Mouse (Mus musculus): ENCODE measurements around the gene Wbp1l. TPM values are rescaled to one million over a fixed set of nuclear protein-coding genes. Genes with fewer than 3 reads are reported as not detected.

Gene Wbp1l
- polyA plus RNA-seq, 1 experiment from 2014 or later, result 31.5 TPM

DNA sequence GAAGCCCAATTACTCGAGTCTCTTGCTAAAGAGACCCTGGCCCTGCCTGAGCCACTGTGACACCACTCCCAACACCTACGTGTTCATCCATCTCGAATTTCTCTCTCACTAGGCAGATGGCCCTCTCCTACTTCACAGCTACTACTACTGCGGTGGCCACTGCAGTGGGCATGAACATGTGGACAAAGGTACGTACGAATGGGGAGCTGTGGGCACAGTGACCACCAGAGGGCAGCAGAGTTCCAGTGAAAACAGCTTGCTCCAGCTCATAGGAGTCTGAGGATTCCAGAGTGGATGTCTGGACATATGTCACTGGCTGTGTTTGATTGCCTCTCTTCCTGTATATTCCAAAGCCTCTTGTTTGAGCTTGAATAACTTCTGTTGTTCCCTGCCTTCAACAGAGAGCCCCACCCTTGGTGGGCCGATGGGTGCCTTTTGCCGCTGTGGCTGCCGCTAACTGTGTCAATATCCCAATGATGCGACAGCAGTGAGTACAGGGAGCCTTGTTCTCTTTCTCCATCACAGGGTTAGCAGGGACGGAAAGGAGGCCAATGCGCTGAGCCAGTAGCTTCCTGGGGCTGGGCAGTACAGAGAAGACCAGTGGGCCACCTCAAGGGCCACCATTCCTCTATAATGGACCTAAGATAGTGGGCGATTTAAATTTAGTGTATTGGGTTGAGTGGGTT, 10.9 kb upstream of the Wbp1l start:
- WGBS, result 62% methylated on average over 13 of the region's 13 CpGs
- H3K36me3 ChIP-seq (ENCODE audit: control insufficient read depth, insufficient read depth, low read length), result no peaks in the 10 kb centered on the region; the same call in 1 of the 2 replicates

DNA sequence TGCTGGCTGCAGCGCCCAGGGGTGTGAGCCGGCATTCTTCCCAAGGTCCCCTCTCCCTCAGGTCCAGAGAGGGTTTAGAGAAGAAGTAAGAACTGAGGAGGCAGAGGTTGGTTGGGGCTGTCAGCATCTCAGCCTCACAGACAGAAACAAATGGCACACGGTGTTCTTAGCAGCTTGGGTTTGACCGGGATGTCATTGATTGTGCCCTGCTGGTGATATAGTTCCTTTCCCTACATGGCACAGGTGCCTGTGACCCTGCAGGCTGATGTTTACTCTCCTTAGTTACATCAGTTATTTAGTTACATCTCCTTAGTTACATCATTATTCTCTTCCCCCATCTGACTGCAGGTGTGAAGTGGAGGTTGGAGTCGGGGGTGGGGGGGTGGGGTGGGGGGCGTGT, 7.3 kb upstream of the Wbp1l start:
- H3K4me3 ChIP-seq (ENCODE audit: low read depth, low read length), result no peak overlapping the region
- H3K27ac ChIP-seq (ENCODE audit: low read depth, low read length), result no peak overlapping the region
- ATAC-seq (ENCODE audit: low FRiP score) (no peak), DNase-seq (ENCODE audit: low spot score) (no peak)
- WGBS, result 87% methylated on average over 6 of the region's 6 CpGs
- no peaks in the 10 kb centered on the region for H3K9me3 ChIP-seq (ENCODE audit: control insufficient read depth, low read length)
- no peaks in the 10 kb centered on the region for H3K27me3 ChIP-seq (ENCODE audit: control insufficient read depth, insufficient read depth, low read length)
- peaks cover 2% of the 10 kb centered on the region; the same call in 1 of the 2 replicates for H3K36me3 ChIP-seq (ENCODE audit: control insufficient read depth, insufficient read depth, low read length)
- H3K4me1 ChIP-seq (replicated peaks; ENCODE audit: control insufficient read depth, insufficient read depth, low read length), result no peaks in the 10 kb centered on the region
- no peak overlapping the region for H3K9ac ChIP-seq (ENCODE audit: low read depth, low read length)
- no peak overlapping the region for H3K4me2 ChIP-seq (replicated peaks; ENCODE audit: low read depth, low read length)

More for the DNA sequence above, 10.9 kb upstream of the Wbp1l start:
- H3K4me2 ChIP-seq (replicated peaks; ENCODE audit: low read depth, low read length), result no peak overlapping the region
- ATAC-seq (ENCODE audit: low FRiP score) (peak; percentile 45; the same call in 1 of the 2 replicates), DNase-seq (ENCODE audit: low spot score) (peak; percentile 93)
- no peaks in the 10 kb centered on the region for H3K4me1 ChIP-seq (replicated peaks; ENCODE audit: control insufficient read depth, insufficient read depth, low read length)
- no peak overlapping the region for H3K27ac ChIP-seq (ENCODE audit: low read depth, low read length)
- no peak overlapping the region for H3K9ac ChIP-seq (ENCODE audit: low read depth, low read length)
- no peaks in the 10 kb centered on the region for H3K9me3 ChIP-seq (ENCODE audit: control insufficient read depth, low read length)
- no peak overlapping the region for H3K4me3 ChIP-seq (ENCODE audit: low read depth, low read length)
- no peaks in the 10 kb centered on the region for H3K27me3 ChIP-seq (ENCODE audit: control insufficient read depth, insufficient read depth, low read length)

DNA sequence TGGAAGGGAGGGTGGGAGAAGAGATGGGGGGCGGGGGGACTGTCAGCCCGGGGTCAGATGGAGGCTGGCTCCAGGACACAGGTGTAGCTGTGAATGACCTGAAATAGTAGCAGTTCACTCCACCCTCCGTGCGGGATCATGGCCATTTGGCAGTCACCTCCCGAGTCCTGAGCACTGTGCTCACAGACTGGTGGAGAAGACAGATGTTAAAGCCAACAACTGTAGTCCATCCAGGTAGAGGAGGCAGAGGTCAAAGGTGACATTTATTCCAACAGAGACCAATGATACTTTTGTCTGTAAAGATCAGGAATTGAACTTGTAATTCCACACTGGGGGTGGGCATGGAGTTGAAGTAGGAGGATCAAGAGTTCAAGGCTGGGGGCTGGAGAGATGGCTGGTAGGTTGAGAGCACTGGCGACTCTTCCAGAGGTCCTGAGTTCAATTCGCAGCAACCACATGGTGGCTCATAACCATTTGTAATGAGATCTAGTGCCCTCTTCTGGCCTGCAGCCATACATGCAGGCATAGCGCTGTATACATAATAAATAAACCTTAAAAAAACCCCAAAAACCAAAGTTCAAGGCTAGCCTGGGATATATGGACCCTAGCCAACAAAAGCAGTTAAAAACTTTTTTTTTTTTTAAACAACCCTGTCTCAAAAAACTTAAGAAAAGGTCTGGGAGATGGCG, 6.0 kb upstream of the Wbp1l start:
- ATAC-seq (ENCODE audit: low FRiP score) (no peak), DNase-seq (ENCODE audit: low spot score) (no peak)
- Histone ChIP-seq H3K4me2 (replicated peaks; ENCODE audit: low read depth, low read length) (no peak overlapping the region), H3K9ac (ENCODE audit: low read depth, low read length) (no peak overlapping the region), H3K27me3 (ENCODE audit: control insufficient read depth, insufficient read depth, low read length) (no peaks in the 10 kb centered on the region), H3K4me1 (replicated peaks; ENCODE audit: control insufficient read depth, insufficient read depth, low read length) (no peaks in the 10 kb centered on the region), H3K36me3 (ENCODE audit: control insufficient read depth, insufficient read depth, low read length) (peaks cover 2% of the 10 kb centered on the region; the same call in 1 of the 2 replicates), H3K27ac (ENCODE audit: low read depth, low read length) (no peak overlapping the region), H3K9me3 (ENCODE audit: control insufficient read depth, low read length) (no peaks in the 10 kb centered on the region), H3K4me3 (ENCODE audit: low read depth, low read length) (no peak overlapping the region)
- 92% methylated on average over 9 of the region's 9 CpGs for WGBS

DNA sequence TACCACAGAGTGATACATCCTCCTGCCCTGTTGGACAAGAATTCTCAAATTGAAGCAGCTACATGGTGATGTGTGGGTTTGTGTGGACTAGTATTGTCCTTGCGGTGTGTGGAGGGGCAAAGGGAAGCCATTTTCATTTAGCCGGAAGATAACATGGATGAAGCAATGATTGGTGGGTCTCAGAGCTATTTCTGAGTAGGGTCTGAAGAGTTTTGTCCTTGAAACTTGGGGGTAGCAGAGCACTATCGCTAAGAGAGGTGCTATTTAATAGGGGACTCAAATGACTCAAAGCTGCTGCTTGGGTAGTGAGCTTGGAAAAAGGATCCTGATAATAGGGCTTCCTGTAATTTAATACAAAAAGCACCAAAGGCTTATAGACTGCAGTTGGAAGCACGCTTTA, 697 bp upstream of the Wbp1l start:
- H3K4me1 ChIP-seq (replicated peaks; ENCODE audit: control insufficient read depth, insufficient read depth, low read length), result peaks cover 2% of the 10 kb centered on the region; the same call in 1 of the 2 replicates
- H3K9ac ChIP-seq (ENCODE audit: low read depth, low read length), result no peak overlapping the region; the same call in 1 of the 2 replicates
- DNase-seq (ENCODE audit: low spot score) (peak; percentile 19), ATAC-seq (ENCODE audit: low FRiP score) (no peak)
- H3K4me3 ChIP-seq (ENCODE audit: low read depth, low read length), result peak overlapping the region; percentile 98; the same call in 1 of the 2 replicates
- H3K36me3 ChIP-seq (ENCODE audit: control insufficient read depth, insufficient read depth, low read length), result 0 out of 2 replicates have a peak, but pooled peaks cover 2% of the 10 kb centered on the region
- H3K27me3 ChIP-seq (ENCODE audit: control insufficient read depth, insufficient read depth, low read length), result no peaks in the 10 kb centered on the region
- H3K27ac ChIP-seq (ENCODE audit: low read depth, low read length), result no peak overlapping the region
- H3K4me2 ChIP-seq (replicated peaks; ENCODE audit: low read depth, low read length), result no peak overlapping the region
- no peaks in the 10 kb centered on the region for H3K9me3 ChIP-seq (ENCODE audit: control insufficient read depth, low read length)
- 82% methylated on average over 4 of the region's 4 CpGs for WGBS

DNA sequence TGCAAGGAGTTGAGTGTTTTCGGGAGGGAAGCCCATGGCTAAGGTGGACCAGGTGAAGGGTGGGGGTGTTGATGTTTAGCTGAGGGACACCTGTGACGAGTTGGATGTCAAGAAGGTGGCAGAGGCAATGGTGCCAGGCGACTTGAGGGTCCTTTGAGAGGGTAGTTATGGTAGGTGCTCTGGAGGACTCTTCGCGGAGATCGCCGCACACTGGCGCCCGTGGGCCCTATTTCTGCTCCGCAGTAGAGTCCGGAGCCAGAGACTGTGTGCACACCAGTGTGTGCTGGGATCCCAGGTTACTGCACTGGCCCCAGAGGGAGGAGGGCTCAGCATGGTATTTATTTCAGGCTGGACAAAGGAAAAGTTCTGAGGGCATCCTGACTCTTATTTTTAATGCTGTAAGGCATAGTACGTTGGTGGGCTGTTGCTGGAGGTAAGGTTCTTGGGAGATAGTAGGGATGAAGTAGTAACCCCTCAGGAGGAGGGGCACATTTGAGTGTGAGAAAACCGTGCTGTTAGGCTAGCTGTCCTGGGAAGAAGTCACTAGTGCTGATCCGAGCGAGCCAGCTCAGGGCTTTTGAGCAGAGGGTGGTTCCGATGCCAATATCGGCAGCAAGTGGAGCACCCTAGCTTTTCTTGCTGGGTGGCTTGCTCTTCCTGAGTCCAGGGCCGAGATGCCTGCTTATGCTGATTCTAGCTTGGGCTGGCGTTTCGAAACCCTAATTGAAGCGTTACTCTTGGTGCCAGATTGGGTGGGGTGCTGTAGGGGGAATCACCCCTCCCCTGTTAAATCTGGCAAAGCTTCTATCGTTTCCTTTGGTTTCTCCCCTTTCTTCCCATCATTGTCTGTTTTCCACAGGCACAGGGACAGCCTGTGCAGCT, 732 bp downstream of the Wbp1l start:
- Histone ChIP-seq H3K27ac (ENCODE audit: low read depth, low read length) (peak overlapping the region; percentile 54; the same call in 1 of the 2 replicates), H3K4me2 (replicated peaks; ENCODE audit: low read depth, low read length) (peak overlapping the region; percentile 93), H3K9me3 (ENCODE audit: control insufficient read depth, low read length) (no peaks in the 10 kb centered on the region), H3K27me3 (ENCODE audit: control insufficient read depth, insufficient read depth, low read length) (no peaks in the 10 kb centered on the region), H3K4me1 (replicated peaks; ENCODE audit: control insufficient read depth, insufficient read depth, low read length) (peaks cover 2% of the 10 kb centered on the region; the same call in 1 of the 2 replicates), H3K4me3 (ENCODE audit: low read depth, low read length) (peak overlapping the region; percentile 98), H3K9ac (ENCODE audit: low read depth, low read length) (peak overlapping the region; percentile 80), H3K36me3 (ENCODE audit: control insufficient read depth, insufficient read depth, low read length) (0 out of 2 replicates have a peak, but pooled peaks cover 2% of the 10 kb centered on the region)
- 26% methylated on average over 22 of the region's 22 CpGs for WGBS
- ATAC-seq (ENCODE audit: low FRiP score) (peak; percentile 38), DNase-seq (ENCODE audit: low spot score) (peak; percentile 10)

DNA sequence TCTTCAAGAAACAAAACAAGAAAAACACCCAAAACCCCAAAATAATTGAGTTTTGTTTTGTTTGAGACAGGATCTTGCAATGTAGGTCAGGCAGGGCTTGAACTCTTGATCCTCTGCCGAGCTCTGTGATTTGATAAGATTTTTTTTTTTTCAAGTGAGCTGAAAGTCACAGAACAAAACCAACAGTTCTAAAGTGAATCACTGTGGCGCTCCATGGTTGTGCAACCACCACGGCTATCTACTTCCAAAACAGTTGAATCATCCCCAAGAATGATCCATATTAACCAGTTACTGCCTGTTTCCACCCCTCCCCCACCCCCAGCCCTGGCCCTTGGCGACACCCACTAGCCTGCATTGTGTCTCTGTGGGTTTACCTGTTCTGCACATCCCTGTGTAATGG, 1.5 kb downstream of the Wbp1l start:
- 0 out of 2 replicates have a peak, but pooled peaks cover 2% of the 10 kb centered on the region for H3K36me3 ChIP-seq (ENCODE audit: control insufficient read depth, insufficient read depth, low read length)
- H3K4me3 ChIP-seq (ENCODE audit: low read depth, low read length), result no peak overlapping the region
- no peak overlapping the region for H3K9ac ChIP-seq (ENCODE audit: low read depth, low read length)
- no peak overlapping the region; the same call in 1 of the 2 replicates for H3K4me2 ChIP-seq (replicated peaks; ENCODE audit: low read depth, low read length)
- ATAC-seq (ENCODE audit: low FRiP score) (no peak), DNase-seq (ENCODE audit: low spot score) (no peak)
- H3K27me3 ChIP-seq (ENCODE audit: control insufficient read depth, insufficient read depth, low read length), result no peaks in the 10 kb centered on the region
- no peaks in the 10 kb centered on the region for H3K9me3 ChIP-seq (ENCODE audit: control insufficient read depth, low read length)
- H3K4me1 ChIP-seq (replicated peaks; ENCODE audit: control insufficient read depth, insufficient read depth, low read length), result peaks cover 2% of the 10 kb centered on the region; the same call in 1 of the 2 replicates
- WGBS, result 90% methylated on average over 4 of the region's 4 CpGs
- no peak overlapping the region for H3K27ac ChIP-seq (ENCODE audit: low read depth, low read length)

DNA sequence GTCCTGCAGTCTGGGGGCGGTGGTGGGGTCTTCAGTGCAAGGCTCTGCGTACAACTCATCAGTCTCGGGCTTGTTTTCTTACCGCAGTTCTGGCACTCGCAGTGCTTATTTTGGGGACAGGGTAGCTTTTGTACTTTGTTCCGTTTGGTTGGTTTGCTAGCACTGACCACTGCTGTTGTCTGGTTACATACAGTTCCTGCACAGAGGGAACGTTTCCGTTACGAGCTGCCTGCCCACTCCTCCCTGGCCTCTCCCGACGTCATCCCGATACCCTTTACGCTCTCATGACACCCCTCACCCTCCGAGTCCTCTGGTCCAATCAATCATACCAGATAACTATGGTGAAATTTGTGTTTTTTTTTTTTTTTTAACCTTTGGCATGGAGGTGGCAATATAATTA, 2.6 kb downstream of the Wbp1l start:
- DNase-seq (ENCODE audit: low spot score), result no peak
- Histone ChIP-seq H3K36me3 (ENCODE audit: control insufficient read depth, insufficient read depth, low read length) (no peaks in the 10 kb centered on the region), H3K4me2 (replicated peaks; ENCODE audit: low read depth, low read length) (no peak overlapping the region), H3K9ac (ENCODE audit: low read depth, low read length) (no peak overlapping the region), H3K9me3 (ENCODE audit: control insufficient read depth, low read length) (no peaks in the 10 kb centered on the region), H3K4me3 (ENCODE audit: low read depth, low read length) (no peak overlapping the region), H3K4me1 (replicated peaks; ENCODE audit: control insufficient read depth, insufficient read depth, low read length) (peaks cover 2% of the 10 kb centered on the region; the same call in 1 of the 2 replicates), H3K27ac (ENCODE audit: low read depth, low read length) (no peak overlapping the region), H3K27me3 (ENCODE audit: control insufficient read depth, insufficient read depth, low read length) (no peaks in the 10 kb centered on the region)
- 88% methylated on average over 14 of the region's 14 CpGs for WGBS
- ATAC-seq (ENCODE audit: low FRiP score), result no peak

DNA sequence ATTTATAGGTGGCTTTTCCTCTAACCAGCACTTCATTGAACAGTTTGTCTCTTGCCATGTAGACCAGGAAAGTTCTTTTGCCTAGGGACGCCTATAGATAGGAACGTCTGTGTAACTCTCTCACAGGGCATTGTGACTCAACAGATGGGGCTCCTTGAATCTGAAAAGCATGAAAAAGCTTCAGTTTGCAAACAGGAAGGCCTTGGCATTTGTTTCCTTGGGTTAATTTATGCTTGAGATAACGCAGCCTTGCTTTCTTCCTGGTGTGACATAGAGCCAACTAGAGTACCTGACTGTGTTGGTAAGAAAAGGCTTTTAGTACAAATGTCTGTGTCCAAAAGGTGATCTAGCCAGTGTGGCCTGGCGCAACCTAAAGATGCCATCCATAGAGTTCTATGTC, 3.5 kb downstream of the Wbp1l start:
- 89% methylated on average over 4 of the region's 4 CpGs for WGBS
- Histone ChIP-seq H3K9ac (ENCODE audit: low read depth, low read length) (no peak overlapping the region), H3K4me1 (replicated peaks; ENCODE audit: control insufficient read depth, insufficient read depth, low read length) (peaks cover 2% of the 10 kb centered on the region; the same call in 1 of the 2 replicates), H3K27me3 (ENCODE audit: control insufficient read depth, insufficient read depth, low read length) (no peaks in the 10 kb centered on the region), H3K36me3 (ENCODE audit: control insufficient read depth, insufficient read depth, low read length) (peaks cover 3% of the 10 kb centered on the region; the same call in 1 of the 2 replicates), H3K4me3 (ENCODE audit: low read depth, low read length) (no peak overlapping the region), H3K9me3 (ENCODE audit: control insufficient read depth, low read length) (no peaks in the 10 kb centered on the region), H3K4me2 (replicated peaks; ENCODE audit: low read depth, low read length) (no peak overlapping the region), H3K27ac (ENCODE audit: low read depth, low read length) (no peak overlapping the region)
- DNase-seq (ENCODE audit: low spot score), result no peak
- no peak for ATAC-seq (ENCODE audit: low FRiP score)
